Mouse (Mus musculus): ENCODE measurements around the gene Tob1. TPM values are rescaled to one million over a fixed set of nuclear protein-coding genes. Genes with fewer than 3 reads are reported as not detected.
A peak's percentile ranks its signal among the peaks of the same experiment; 100 is the strongest.

Tob1 gene
- polyA plus RNA-seq, 1 experiment from 2014 or later, result 74.1 TPM

- H3K9ac ChIP-seq (ENCODE audit: low read length), result no peak overlapping the region
- no peak overlapping the region for H3K4me3 ChIP-seq (ENCODE audit: low read depth, low read length)
- ATAC-seq (ENCODE audit: low FRiP score, low TSS enrichment) (no peak), DNase-seq (ENCODE audit: low spot score) (no peak)
- H3K27ac ChIP-seq (replicated peaks), result no peak overlapping the region
- no peaks in the 10 kb centered on the region for H3K4me1 ChIP-seq (replicated peaks; ENCODE audit: control insufficient read depth, insufficient read depth)
- 70% methylated on average over 2 of the region's 2 CpGs for WGBS
- no peaks in the 10 kb centered on the region for H3K9me3 ChIP-seq (ENCODE audit: control insufficient read depth, low read length)
- H3K27me3 ChIP-seq (ENCODE audit: control insufficient read depth, insufficient read depth, low read length), result no peaks in the 10 kb centered on the region
- H3K4me2 ChIP-seq (replicated peaks; ENCODE audit: low read depth), result no peak overlapping the region
- TF ChIP-seq CTCF (IDR thresholded peaks at IDR 0.05; ENCODE audit: low read depth) (no peak), EP300 (optimal IDR thresholded peaks at IDR 0.05) (no peak)
- H3K36me3 ChIP-seq (ENCODE audit: control insufficient read depth, insufficient read depth, low read length), result no peaks in the 10 kb centered on the region
Measured at GRCm38 (mm10) chr11:94199771-94200170, 11.5 kb upstream of the Tob1 start.

- Histone ChIP-seq H3K27me3 (ENCODE audit: control insufficient read depth, insufficient read depth, low read length) (no peaks in the 10 kb centered on the region), H3K9ac (ENCODE audit: low read length) (no peak overlapping the region), H3K36me3 (ENCODE audit: control insufficient read depth, insufficient read depth, low read length) (no peaks in the 10 kb centered on the region), H3K9me3 (ENCODE audit: control insufficient read depth, low read length) (no peaks in the 10 kb centered on the region), H3K4me1 (replicated peaks; ENCODE audit: control insufficient read depth, insufficient read depth) (no peaks in the 10 kb centered on the region), H3K27ac (replicated peaks) (no peak overlapping the region), H3K4me3 (ENCODE audit: low read depth, low read length) (no peak overlapping the region), H3K4me2 (replicated peaks; ENCODE audit: low read depth) (no peak overlapping the region)
- 58% methylated on average over 4 of the region's 4 CpGs for WGBS
- no peak for DNase-seq (ENCODE audit: low spot score)
- no peak for TF ChIP-seq EP300 (optimal IDR thresholded peaks at IDR 0.05)
- no peak for TF ChIP-seq CTCF (IDR thresholded peaks at IDR 0.05; ENCODE audit: low read depth)
- ATAC-seq (ENCODE audit: low FRiP score, low TSS enrichment), result no peak
Measured at GRCm38 (mm10) chr11:94200422-94200821, 10.8 kb upstream of the Tob1 start.

GRCm38 (mm10) chr11:94202106-94202505 lies 9.1 kb upstream of the Tob1 start:
- H3K4me3 ChIP-seq (ENCODE audit: low read depth, low read length), result no peak overlapping the region
- DNase-seq (ENCODE audit: low spot score) (no peak), ATAC-seq (ENCODE audit: low FRiP score, low TSS enrichment) (no peak)
- H3K4me2 ChIP-seq (replicated peaks; ENCODE audit: low read depth), result no peak overlapping the region
- H3K27ac ChIP-seq (replicated peaks), result peak overlapping the region; percentile 20; the same call in 1 of the 2 replicates
- no peaks in the 10 kb centered on the region for H3K4me1 ChIP-seq (replicated peaks; ENCODE audit: control insufficient read depth, insufficient read depth)
- H3K36me3 ChIP-seq (ENCODE audit: control insufficient read depth, insufficient read depth, low read length), result no peaks in the 10 kb centered on the region
- H3K9me3 ChIP-seq (ENCODE audit: control insufficient read depth, low read length), result no peaks in the 10 kb centered on the region
- no peak overlapping the region for H3K9ac ChIP-seq (ENCODE audit: low read length)
- 62% methylated on average over 5 of the region's 5 CpGs for WGBS
- H3K27me3 ChIP-seq (ENCODE audit: control insufficient read depth, insufficient read depth, low read length), result no peaks in the 10 kb centered on the region
- TF ChIP-seq EP300 (optimal IDR thresholded peaks at IDR 0.05) (no peak), CTCF (IDR thresholded peaks at IDR 0.05; ENCODE audit: low read depth) (no peak)

GRCm38 (mm10) chr11:94203066-94203465 lies 8.2 kb upstream of the Tob1 start:
- DNase-seq (ENCODE audit: low spot score), result no peak
- Histone ChIP-seq H3K9ac (ENCODE audit: low read length) (no peak overlapping the region), H3K4me3 (ENCODE audit: low read depth, low read length) (no peak overlapping the region), H3K4me2 (replicated peaks; ENCODE audit: low read depth) (no peak overlapping the region), H3K9me3 (ENCODE audit: control insufficient read depth, low read length) (no peaks in the 10 kb centered on the region), H3K36me3 (ENCODE audit: control insufficient read depth, insufficient read depth, low read length) (no peaks in the 10 kb centered on the region), H3K27me3 (ENCODE audit: control insufficient read depth, insufficient read depth, low read length) (no peaks in the 10 kb centered on the region), H3K4me1 (replicated peaks; ENCODE audit: control insufficient read depth, insufficient read depth) (no peaks in the 10 kb centered on the region), H3K27ac (replicated peaks) (no peak overlapping the region)
- TF ChIP-seq CTCF (IDR thresholded peaks at IDR 0.05; ENCODE audit: low read depth) (no peak), EP300 (optimal IDR thresholded peaks at IDR 0.05) (no peak)
- WGBS, result 60% methylated on average over 3 of the region's 3 CpGs
- ATAC-seq (ENCODE audit: low FRiP score, low TSS enrichment), result no peak

- Histone ChIP-seq H3K4me2 (replicated peaks; ENCODE audit: low read depth) (no peak overlapping the region), H3K27ac (replicated peaks) (no peak overlapping the region), H3K9ac (ENCODE audit: low read length) (no peak overlapping the region), H3K9me3 (ENCODE audit: control insufficient read depth, low read length) (no peaks in the 10 kb centered on the region), H3K4me1 (replicated peaks; ENCODE audit: control insufficient read depth, insufficient read depth) (no peaks in the 10 kb centered on the region), H3K4me3 (ENCODE audit: low read depth, low read length) (no peak overlapping the region), H3K36me3 (ENCODE audit: control insufficient read depth, insufficient read depth, low read length) (no peaks in the 10 kb centered on the region), H3K27me3 (ENCODE audit: control insufficient read depth, insufficient read depth, low read length) (no peaks in the 10 kb centered on the region)
- no peak for ATAC-seq (ENCODE audit: low FRiP score, low TSS enrichment)
- no peak for TF ChIP-seq CTCF (IDR thresholded peaks at IDR 0.05; ENCODE audit: low read depth)
- 66% methylated on average over 10 of the region's 10 CpGs for WGBS
- DNase-seq (ENCODE audit: low spot score), result no peak
Measured at GRCm38 (mm10) chr11:94206398-94207114, 4.7 kb upstream of the Tob1 start.

- H3K4me3 ChIP-seq (ENCODE audit: low read depth, low read length), result no peak overlapping the region
- DNase-seq (ENCODE audit: low spot score) (no peak), ATAC-seq (ENCODE audit: low FRiP score, low TSS enrichment) (no peak)
- 0 out of 2 replicates have a peak overlapping the region, but pooled peaks have one; percentile 53 for H3K27ac ChIP-seq (replicated peaks)
- 30% methylated on average over 8 of the region's 8 CpGs for WGBS
- H3K4me1 ChIP-seq (replicated peaks; ENCODE audit: control insufficient read depth, insufficient read depth), result no peaks in the 10 kb centered on the region
- H3K36me3 ChIP-seq (ENCODE audit: control insufficient read depth, insufficient read depth, low read length), result peaks cover 2% of the 10 kb centered on the region
- TF ChIP-seq EP300 (optimal IDR thresholded peaks at IDR 0.05) (no peak), CTCF (IDR thresholded peaks at IDR 0.05; ENCODE audit: low read depth) (no peak)
- H3K4me2 ChIP-seq (replicated peaks; ENCODE audit: low read depth), result no peak overlapping the region
- no peak overlapping the region for H3K9ac ChIP-seq (ENCODE audit: low read length)
- H3K27me3 ChIP-seq (ENCODE audit: control insufficient read depth, insufficient read depth, low read length), result no peaks in the 10 kb centered on the region
- H3K9me3 ChIP-seq (ENCODE audit: control insufficient read depth, low read length), result no peaks in the 10 kb centered on the region
Measured at GRCm38 (mm10) chr11:94208811-94209675, 2.2 kb upstream of the Tob1 start.
